In the genomic region with DNA sequence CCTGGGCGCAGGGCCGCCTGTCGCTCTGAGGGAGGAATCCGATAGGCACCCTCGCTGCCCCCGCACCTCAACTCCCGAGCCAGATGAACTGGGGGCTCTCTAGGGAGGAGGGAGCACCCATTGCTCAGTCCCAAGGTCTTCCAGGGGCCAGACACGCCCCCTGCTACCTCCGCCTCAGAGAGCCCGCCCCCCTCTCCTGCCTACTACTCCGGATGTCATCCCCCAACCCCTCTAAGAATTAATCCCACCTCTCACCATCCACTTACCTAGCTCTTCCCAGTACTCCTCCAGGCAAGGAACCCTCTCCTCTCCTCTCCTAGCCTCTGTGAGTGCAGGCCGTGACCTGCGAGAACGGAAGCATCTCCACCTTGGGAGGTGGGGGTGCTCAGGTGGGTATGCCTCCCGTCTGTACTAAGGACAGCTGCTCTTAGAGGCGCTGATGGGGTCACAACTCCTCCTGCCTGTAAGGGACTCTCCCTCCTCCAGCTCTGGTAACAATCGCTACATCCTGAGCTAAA, we compare ENCODE assay signal across 8 mouse cellular contexts. TPM values are rescaled to one million over a fixed set of nuclear protein-coding genes. Genes with fewer than 3 reads are reported as not detected.
A peak's percentile ranks its signal among the peaks of the same experiment; 100 is the strongest.
DNase-seq lines count a peak whose midpoint lies in the region; ATAC-seq and TF ChIP-seq lines count a peak whose summit lies in the region.

A gene (minus strand): TSS at position 468 of the 518 bp plus-strand sequence.

- no peaks in the 10 kb centered on the region for H3K36me3 ChIP-seq in heart, embryonic 10.5 days
- no peaks in the 10 kb centered on the region for H3K36me3 ChIP-seq in hindbrain, embryonic 13.5 days
- H3K36me3 ChIP-seq in liver, embryonic 14.5 days (replicated peaks; ENCODE audit: control insufficient read depth, insufficient read depth, low read depth), result no peaks in the 10 kb centered on the region

- H3K9ac ChIP-seq in hindbrain, embryonic 13.5 days, result peak within 1 kb of the TSS; percentile 81
- no peak within 1 kb of the TSS for H3K9ac ChIP-seq in liver, embryonic 14.5 days (replicated peaks)

- WGBS in heart, embryonic 10.5 days, result under 1% methylated on average over 17 of the region's 17 CpGs
- WGBS in hindbrain, embryonic 13.5 days, result 1% methylated on average over 17 of the region's 17 CpGs
- 7% methylated on average over 17 of the region's 17 CpGs for WGBS in liver, embryonic 14.5 days (ENCODE audit: insufficient replicate concordance)

- no peak for TF ChIP-seq EP300 in liver, embryonic 14.5 days (IDR thresholded peaks at IDR 0.05; ENCODE audit: low read depth)

- no peak for TF ChIP-seq CTCF in liver, embryonic 14.5 days (IDR thresholded peaks at IDR 0.05; ENCODE audit: low read depth)

- peaks cover 33% of the 10 kb centered on the region for H3K4me1 ChIP-seq in heart, embryonic 10.5 days
- peaks cover 47% of the 10 kb centered on the region for H3K4me1 ChIP-seq in hindbrain, embryonic 13.5 days (replicated peaks)
- 0 out of 4 replicates have a peak, but pooled peaks cover 0 to 3% of the 10 kb centered on the region in 2 experiments for H3K4me1 ChIP-seq in liver, embryonic 14.5 days (replicated peaks; ENCODE audit: control insufficient read depth in 2 of 2, insufficient read depth in 2 of 2, low read length in 1 of 2)

- no peak within 1 kb of the TSS for H3K27ac ChIP-seq in heart, embryonic 10.5 days
- H3K27ac ChIP-seq in hindbrain, embryonic 13.5 days, result no peak within 1 kb of the TSS
- no peak within 1 kb of the TSS for H3K27ac ChIP-seq in liver, embryonic 14.5 days

- H3K4me3 ChIP-seq in heart, embryonic 10.5 days, result peak within 1 kb of the TSS; percentile 62
- peak within 1 kb of the TSS; percentile 59 for H3K4me3 ChIP-seq in hindbrain, embryonic 13.5 days
- H3K4me3 ChIP-seq in liver, embryonic 14.5 days (ENCODE audit: insufficient read depth in 1 of 2, low read depth in 2 of 2, low read length in 2 of 2), result peak within 1 kb of the TSS in 1 of 2 experiments; percentile 28; a peak in 2 of 4 replicates

- DNase-seq in heart, embryonic 10.5 days (ENCODE audit: low spot score), result no peak
- DNase-seq in heart, postnatal 4 days, result no peak
- DNase-seq in ES-CJ7 (ENCODE audit: low read depth, low spot score), result peak; percentile 44
- no peak for DNase-seq in liver, embryonic 14.5 days (ENCODE audit: low read depth in 3 of 3, low spot score in 3 of 3)
- DNase-seq in spleen, postnatal 10 days (ENCODE audit: low spot score in 2 of 2), result no peak
- DNase-seq in thymus, postnatal 25 days, result no peak
- no peak for DNase-seq in heart, postnatal 36 days

- no peaks in the 10 kb centered on the region for H3K9me3 ChIP-seq in heart, embryonic 10.5 days
- H3K9me3 ChIP-seq in hindbrain, embryonic 13.5 days, result no peaks in the 10 kb centered on the region
- no peaks in the 10 kb centered on the region for H3K9me3 ChIP-seq in liver, embryonic 14.5 days (ENCODE audit: control insufficient read depth, low read length)

- H3K27me3 ChIP-seq in heart, embryonic 10.5 days (ENCODE audit: insufficient read depth, poor library complexity, severe bottlenecking), result peaks cover 88% of the 10 kb centered on the region
- peaks cover 63% of the 10 kb centered on the region for H3K27me3 ChIP-seq in hindbrain, embryonic 13.5 days
- H3K27me3 ChIP-seq in liver, embryonic 14.5 days (ENCODE audit: control insufficient read depth, insufficient read depth, low read length), result peaks cover 42% of the 10 kb centered on the region

- intact Hi-C loops in heart, postnatal 36 days (cut with DNase I), result no loop called here

- peak within 1 kb of the TSS; percentile 89 for H3K4me2 ChIP-seq in hindbrain, embryonic 13.5 days
- peak within 1 kb of the TSS; percentile 49 for H3K4me2 ChIP-seq in liver, embryonic 14.5 days (ENCODE audit: low read depth)

- ATAC-seq in hindbrain, embryonic 13.5 days (ENCODE audit: low FRiP score), result 0 out of 2 replicates have a peak, but pooled peaks have one; percentile 12
- no peak for ATAC-seq in liver, embryonic 14.5 days (ENCODE audit: insufficient read depth)

RNA-seq across cellular contexts. Expression of the gene that starts here (rescaled TPM):
- 1.4 TPM in 1 of 2 replicates, not detected in the other for polyA plus RNA-seq in heart, embryonic 10.5 days (2016; fragmentation: Nextera tagmentation; extraction: Ambion mirVana)
- under 1 TPM; 0.25 to 0.69 TPM for total RNA-seq in heart, postnatal 4 days (2021)
- polyA plus RNA-seq in hindbrain, embryonic 13.5 days (2015; fragmentation: Nextera tagmentation; extraction: Ambion mirVana), result 36.3 and 39.7 TPM in 2 replicates
- 2.0 and 2.1 TPM in 2 replicates for polyA plus RNA-seq in liver, embryonic 14.5 days (2012; rRNA removed)
- 0.23 and 0.28 TPM in 2 replicates for polyA plus RNA-seq in liver, embryonic 14.5 days (2014; fragmentation: Nextera tagmentation; extraction: Ambion mirVana)
- not detected for total RNA-seq in heart, postnatal 36 days (2021)

Comparison
In these comparisons a context has a peak if more than half of its experiments do, and no peak if none do; other contexts are left out.
1. RNA of the gene that starts here (polyA plus RNA-seq): 36.3 to 39.7 TPM in hindbrain, embryonic 13.5 days; 0.23 to 2.1 TPM in liver, embryonic 14.5 days and 1.4 TPM in heart, embryonic 10.5 days; every median in the first group is over 10 times any median in the second.